Mouse (Mus musculus): ENCODE measurements around the gene Gm20594.

DNA sequence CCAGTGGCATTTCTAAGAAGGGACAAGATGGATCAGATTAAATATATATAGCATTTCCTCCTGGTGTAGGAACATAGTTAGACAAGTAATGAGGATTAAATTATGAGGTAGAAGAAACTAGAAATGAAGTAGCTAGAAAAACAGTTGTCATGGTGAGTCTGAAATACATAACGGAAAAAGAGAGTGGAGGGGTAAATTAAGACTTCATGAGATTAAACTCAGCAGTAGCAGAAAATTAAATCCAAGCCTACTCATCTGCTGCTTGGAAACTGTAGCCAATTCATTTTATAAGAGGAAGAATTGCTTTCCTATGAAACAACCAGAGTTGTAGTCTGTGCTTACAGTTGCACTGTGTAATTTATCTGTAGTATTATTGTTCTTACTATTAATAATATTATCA, 29.1 kb downstream of the Gm20594 start:
- no peak for TF ChIP-seq CTCF (IDR thresholded peaks at IDR 0.05)
- no peak for TF ChIP-seq EP300 (IDR thresholded peaks at IDR 0.05; ENCODE audit: insufficient read depth, low read depth, low read length)

Data from heart, adult 2 months (tissue).